Mouse (Mus musculus): Measurements from ENCODE around the gene Ott. TPM values are rescaled to one million over a fixed set of nuclear protein-coding genes. Genes with fewer than 3 reads are reported as not detected.
"Not testable (repeated sequence)": the region's sequence is repeated elsewhere in the genome, so short reads cannot be mapped to it uniquely, and the experiment has no call there.

The Ott gene
- polyA plus RNA-seq (2015; fragmentation: Nextera tagmentation; extraction: Ambion mirVana), result not detected in 2 replicates

DNA sequence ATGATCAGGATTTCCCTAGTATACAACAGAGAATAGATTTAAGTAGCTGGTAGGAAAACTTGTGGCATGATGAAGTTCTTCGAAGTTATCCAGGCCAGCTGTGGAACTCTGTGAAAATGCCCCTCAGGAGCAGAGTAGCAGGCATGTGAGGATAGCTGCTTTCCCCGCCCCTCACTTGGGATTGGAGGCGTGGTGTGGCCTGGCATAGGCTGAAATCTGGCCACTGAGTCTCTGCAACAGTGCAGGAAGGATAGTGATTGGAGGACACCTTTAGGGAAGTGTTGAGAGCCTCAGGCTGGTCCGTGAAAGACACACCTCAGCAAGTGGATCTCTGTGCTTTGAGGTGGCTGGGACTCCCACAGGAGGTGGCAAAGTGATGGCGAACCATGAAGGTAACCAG is at the start of gene Ott:
TSS of gene Ott (plus strand) at position 301 of the 400 bp plus-strand sequence.
- ATAC-seq (ENCODE audit: insufficient read depth); H3K27ac ChIP-seq (replicated peaks); H3K36me3 ChIP-seq (replicated peaks); H3K27me3 ChIP-seq; H3K9ac ChIP-seq; H3K4me3 ChIP-seq (replicated peaks); H3K4me2 ChIP-seq; H3K9me3 ChIP-seq (replicated peaks); H3K4me1 ChIP-seq (replicated peaks): not testable (repeated sequence)
- WGBS (ENCODE audit: insufficient replicate concordance), result no CpG with 5 or more reads among the region's 5 CpGs

Other genes starting within 250 kb of the Ott start
- not detected in 2 replicates for gene Luzp4, start 216.6 kb upstream of the Ott start, polyA plus RNA-seq (2015; fragmentation: Nextera tagmentation; extraction: Ambion mirVana)
- gene Gm15093, start 198.1 kb downstream of the Ott start, polyA plus RNA-seq (2015; fragmentation: Nextera tagmentation; extraction: Ambion mirVana), result not detected in 2 replicates